Mouse (Mus musculus) forebrain, embryonic 13.5 days (tissue): ENCODE measurements around the gene Sub1. TPM values are rescaled to one million over a fixed set of nuclear protein-coding genes. Genes with fewer than 3 reads are reported as not detected.

ENCODE experiments used
- ATAC-seq: fragments of 200-750 bp; cut with Nextera tagmentation; 2 replicates; pipeline ENCODE4 v1.8.0; 2017
- H3K27ac ChIP-seq: fragments of 300-500 bp; sonication (generic); 2 replicates; pipeline ENCODE4 v1.5.1; 2015; ENCODE audit warnings: inconsistent platforms, mild to moderate bottlenecking, moderate library complexity
- H3K27me3 ChIP-seq: fragments of 300-500 bp; sonication (generic); 2 replicates; pipeline ENCODE4 v1.6.1; 2015; ENCODE audit warnings: mild to moderate bottlenecking, inconsistent platforms
- H3K36me3 ChIP-seq: fragments of 300-500 bp; sonication (generic); 2 replicates; pipeline ENCODE4 v1.6.1; 2015; ENCODE audit warnings: mild to moderate bottlenecking, inconsistent platforms; ENCODE audit not compliant: poor library complexity, severe bottlenecking
- H3K4me1 ChIP-seq: fragments of 300-500 bp; sonication (generic); 2 replicates; pipeline ENCODE4 v1.6.1; 2015; ENCODE audit warnings: inconsistent platforms
- H3K4me2 ChIP-seq: fragments of 300-500 bp; sonication (generic); 2 replicates; pipeline ENCODE4 v1.6.1; 2015; ENCODE audit warnings: inconsistent platforms, mild to moderate bottlenecking, moderate library complexity
- H3K4me3 ChIP-seq: fragments of 300-500 bp; sonication (generic); 2 replicates; pipeline ENCODE4 v1.5.1; 2015; ENCODE audit warnings: mild to moderate bottlenecking, inconsistent platforms
- H3K9ac ChIP-seq: fragments of 300-500 bp; sonication (generic); 2 replicates; pipeline ENCODE4 v1.6.1; 2015; ENCODE audit warnings: mild to moderate bottlenecking, inconsistent platforms
- H3K9me3 ChIP-seq: fragments of 300-500 bp; sonication (generic); replicated peaks from 2 replicates; pipeline ENCODE4 v1.6.1; 2016; ENCODE audit warnings: inconsistent platforms
- WGBS: fragments of 180-500 bp; shearing (Covaris S2); methylation state at CpG from one replicate; pipeline ENCODE4 v1.1.7; 2015; 5-methylcytosine and 5-hydroxymethylcytosine counted together
- polyA plus RNA-seq: library from polyadenylated mRNA; unstranded; fragments of >200 nt; fragmentation: Nextera tagmentation; extraction: Ambion mirVana; gene quantifications from 2 replicates; pipeline ENCODE4 v1.2.1, GENCODE M21; 2015

Sub1 gene
- polyA plus RNA-seq, 1 experiment from 2014 or later: 645 TPM

DNA sequence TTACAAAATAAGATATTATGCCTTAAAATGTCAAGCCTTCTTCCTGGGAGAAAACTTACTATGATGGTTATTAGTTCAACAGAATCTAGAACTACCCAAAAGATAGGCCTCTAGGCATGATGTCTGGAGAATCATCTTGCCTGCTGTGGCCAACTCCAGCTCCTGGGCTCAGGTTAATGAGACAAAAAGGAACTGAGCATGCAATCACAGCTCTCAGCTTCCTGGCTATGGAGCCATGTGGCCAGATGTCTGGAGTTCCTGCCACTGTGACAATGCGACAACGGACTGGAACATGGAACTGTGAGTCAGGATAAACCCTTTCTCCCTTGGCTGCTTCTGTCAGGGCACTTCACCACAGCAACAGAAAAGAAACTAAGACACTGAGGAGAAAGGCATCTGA lies 14.8 kb downstream of the Sub1 start:
- no peaks in the 10 kb centered on the region for H3K9me3 ChIP-seq
- H3K9ac ChIP-seq: no peak overlapping the region
- no peaks in the 10 kb centered on the region for H3K4me1 ChIP-seq
- no peak overlapping the region for H3K4me3 ChIP-seq
- WGBS: 90% methylated on average over 2 of the region's 2 CpGs
- no peak overlapping the region for H3K4me2 ChIP-seq
- H3K36me3 ChIP-seq: peaks cover 71% of the 10 kb centered on the region
- no peak for ATAC-seq
- H3K27ac ChIP-seq: no peak overlapping the region
- H3K27me3 ChIP-seq: no peaks in the 10 kb centered on the region

DNA sequence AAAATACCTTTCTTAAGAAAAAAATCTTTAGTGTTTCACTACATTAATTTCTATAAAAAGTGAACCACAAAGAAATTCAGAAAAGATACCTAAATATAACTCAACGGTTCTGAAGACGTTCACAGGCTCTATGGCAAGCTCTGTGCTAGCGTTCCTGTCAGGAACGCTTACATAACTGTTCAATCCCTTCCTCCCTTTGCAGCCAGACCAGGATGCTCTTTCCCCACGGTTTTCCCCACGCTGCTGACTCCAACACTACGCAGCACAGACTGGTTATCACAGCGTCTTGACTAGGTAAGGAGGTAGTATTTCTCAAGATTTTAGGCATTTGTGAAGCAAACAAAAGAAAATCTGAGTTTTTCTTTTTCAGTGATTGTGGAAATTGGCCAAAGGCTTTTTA lies 15.3 kb downstream of the Sub1 start:
- Histone ChIP-seq H3K27me3 (no peaks in the 10 kb centered on the region), H3K9me3 (no peaks in the 10 kb centered on the region), H3K27ac (no peak overlapping the region), H3K4me3 (no peak overlapping the region), H3K4me1 (no peaks in the 10 kb centered on the region), H3K36me3 (peaks cover 66% of the 10 kb centered on the region), H3K9ac (no peak overlapping the region), H3K4me2 (no peak overlapping the region)
- no peak for ATAC-seq
- 93% methylated on average over 8 of the region's 8 CpGs for WGBS

DNA sequence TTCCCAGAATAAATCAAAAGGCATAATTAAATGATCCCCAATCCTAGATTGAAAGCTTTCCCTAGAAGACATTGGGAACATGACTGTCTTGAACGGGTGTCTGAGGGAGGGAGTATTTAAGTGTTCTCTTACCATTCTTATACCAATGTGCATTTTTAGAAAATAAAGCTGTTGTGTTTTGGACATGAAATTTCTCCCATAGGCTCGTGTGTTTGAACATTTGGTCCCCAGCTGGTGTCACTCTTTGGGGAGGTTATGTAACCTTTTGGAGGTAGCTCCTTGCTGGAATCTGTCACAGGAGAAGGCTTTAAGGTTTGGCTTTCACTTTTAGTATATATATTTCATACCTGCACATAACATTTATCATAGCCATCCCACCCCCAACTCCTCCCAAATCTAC lies 18.6 kb downstream of the Sub1 start:
- Histone ChIP-seq H3K27me3 (no peaks in the 10 kb centered on the region), H3K4me1 (no peaks in the 10 kb centered on the region), H3K9ac (no peak overlapping the region), H3K4me2 (no peak overlapping the region), H3K9me3 (no peaks in the 10 kb centered on the region), H3K27ac (no peak overlapping the region), H3K36me3 (peaks cover 39% of the 10 kb centered on the region), H3K4me3 (no peak overlapping the region)
- ATAC-seq: no peak
- 96% methylated on average over 2 of the region's 2 CpGs for WGBS

DNA sequence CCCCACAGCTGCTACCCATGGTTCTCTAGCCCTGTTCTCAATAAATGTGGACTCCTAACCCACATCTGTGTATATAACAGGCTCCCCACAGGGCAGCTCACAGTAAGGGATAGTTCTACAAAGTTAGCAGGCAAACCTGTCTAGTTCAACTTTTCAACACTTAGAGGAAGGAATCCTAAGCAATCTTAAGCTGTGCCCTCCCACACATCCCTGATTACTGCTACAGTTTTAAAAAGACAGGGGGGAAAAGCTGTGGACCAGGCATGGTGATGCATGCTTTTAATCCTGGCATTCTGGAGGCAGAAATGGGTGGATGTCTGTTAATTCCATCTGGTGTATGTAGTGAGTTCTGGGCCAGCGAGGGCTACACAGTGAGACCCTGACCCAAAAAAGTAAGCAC lies 19.7 kb downstream of the Sub1 start:
- Histone ChIP-seq H3K4me3 (no peak overlapping the region), H3K4me1 (no peaks in the 10 kb centered on the region), H3K27me3 (no peaks in the 10 kb centered on the region), H3K9me3 (no peaks in the 10 kb centered on the region), H3K4me2 (no peak overlapping the region), H3K9ac (no peak overlapping the region), H3K27ac (no peak overlapping the region), H3K36me3 (peaks cover 30% of the 10 kb centered on the region)
- WGBS: 91% methylated on average over 1 of the region's 1 CpGs
- no peak for ATAC-seq

DNA sequence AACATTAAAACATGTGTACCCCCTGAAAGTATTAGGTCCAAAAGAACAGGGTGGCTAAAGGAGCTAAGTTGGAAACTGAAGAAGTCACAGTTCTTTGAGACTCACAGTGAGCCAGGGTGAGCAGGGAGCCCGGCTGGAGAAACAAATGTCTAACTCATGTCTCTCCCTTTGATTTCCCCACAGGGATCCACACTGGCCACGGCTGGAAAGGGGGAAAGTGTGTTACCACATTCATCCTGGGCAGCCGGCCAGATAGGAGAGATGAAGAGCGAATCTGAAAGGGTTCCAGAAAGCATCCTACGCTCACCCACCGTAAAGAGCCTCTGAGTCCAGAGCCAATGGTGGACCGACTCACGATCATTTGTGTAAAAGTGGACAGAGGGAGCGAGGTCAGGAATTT lies 20.9 kb downstream of the Sub1 start:
- Histone ChIP-seq H3K4me1 (no peaks in the 10 kb centered on the region), H3K27ac (no peak overlapping the region), H3K36me3 (peaks cover 24% of the 10 kb centered on the region), H3K4me2 (no peak overlapping the region), H3K9me3 (no peaks in the 10 kb centered on the region), H3K4me3 (no peak overlapping the region), H3K9ac (no peak overlapping the region), H3K27me3 (no peaks in the 10 kb centered on the region)
- ATAC-seq: no peak
- 86% methylated on average over 9 of the region's 9 CpGs for WGBS

DNA sequence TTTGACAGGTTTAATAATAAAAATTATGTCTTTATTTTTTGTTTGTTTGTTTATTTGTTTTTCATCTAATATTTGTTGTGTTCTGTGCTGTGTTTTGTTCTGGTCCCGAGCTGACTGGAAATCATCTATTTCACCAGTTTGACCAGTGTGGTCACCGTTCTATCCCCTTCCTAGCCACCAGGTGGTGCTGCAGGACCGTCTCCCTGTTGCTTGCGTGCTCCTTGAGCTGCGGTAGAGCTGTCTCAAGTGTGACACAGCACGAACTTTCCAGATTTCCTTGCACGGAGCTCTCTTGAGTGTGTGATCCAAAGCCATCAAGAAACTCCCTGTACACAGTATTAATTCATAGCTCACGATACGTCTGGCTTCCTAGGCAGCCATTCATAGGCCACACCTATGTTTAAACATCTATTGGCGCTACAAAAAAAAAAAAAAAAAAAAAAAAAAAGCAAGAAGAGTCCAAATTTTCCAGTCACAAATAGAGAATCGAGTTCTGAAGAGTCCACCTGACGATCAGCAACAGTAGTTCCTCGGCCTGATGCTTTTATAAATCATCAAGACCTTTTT lies 24.8 kb downstream of the Sub1 start:
- Histone ChIP-seq H3K4me2 (no peak overlapping the region), H3K4me3 (no peak overlapping the region), H3K27me3 (no peaks in the 10 kb centered on the region), H3K4me1 (no peaks in the 10 kb centered on the region), H3K36me3 (no peaks in the 10 kb centered on the region), H3K27ac (no peak overlapping the region), H3K9me3 (no peaks in the 10 kb centered on the region), H3K9ac (no peak overlapping the region)
- peak; percentile 80 for ATAC-seq
- 22% methylated on average over 13 of the region's 13 CpGs for WGBS

DNA sequence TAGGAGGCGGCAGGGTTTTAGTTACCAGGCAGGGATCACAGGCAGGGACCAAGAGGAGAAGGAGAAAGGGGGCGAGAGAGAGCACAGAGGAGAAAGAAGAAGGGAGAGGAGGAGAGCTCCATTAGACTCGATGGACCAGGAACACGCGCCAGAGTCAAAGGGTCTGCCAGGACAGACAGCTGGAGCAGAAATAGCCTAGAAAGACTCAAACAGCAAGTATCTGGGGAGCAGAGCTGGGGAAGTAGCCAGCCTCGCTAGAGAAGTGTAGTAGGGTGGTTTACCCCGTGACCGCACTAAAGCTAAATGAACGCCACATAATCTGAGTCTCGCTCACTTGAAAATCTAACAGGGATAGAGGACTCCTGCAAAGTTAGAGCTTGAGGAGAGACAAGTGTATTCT lies 26.2 kb downstream of the Sub1 start:
- no peak for ATAC-seq
- Histone ChIP-seq H3K4me3 (no peak overlapping the region), H3K27me3 (no peaks in the 10 kb centered on the region), H3K4me1 (no peaks in the 10 kb centered on the region), H3K9me3 (no peaks in the 10 kb centered on the region), H3K9ac (no peak overlapping the region), H3K27ac (no peak overlapping the region), H3K36me3 (no peaks in the 10 kb centered on the region), H3K4me2 (no peak overlapping the region)
- 75% methylated on average over 10 of the region's 10 CpGs for WGBS

DNA sequence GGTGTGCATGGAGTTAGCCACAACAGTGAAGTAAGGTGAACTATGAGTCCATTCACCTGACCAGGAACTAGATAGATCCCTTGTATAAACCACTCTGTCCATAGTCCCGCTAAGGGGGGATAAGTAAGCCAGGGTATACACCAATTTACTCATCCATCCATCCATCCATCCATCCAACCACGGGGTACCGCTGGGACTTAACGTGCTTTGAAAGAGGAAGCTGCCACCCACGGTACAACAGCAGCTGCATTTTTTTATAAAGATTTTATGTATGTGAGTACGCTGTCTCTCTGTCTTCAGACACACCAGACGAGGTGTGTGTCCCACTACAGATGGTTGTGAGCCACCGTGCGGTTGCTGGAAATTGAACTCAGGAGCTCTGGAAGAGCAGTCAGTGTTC lies 27.9 kb downstream of the Sub1 start:
- H3K27me3 ChIP-seq: no peaks in the 10 kb centered on the region
- H3K27ac ChIP-seq: no peak overlapping the region
- no peak overlapping the region for H3K4me2 ChIP-seq
- no peaks in the 10 kb centered on the region for H3K36me3 ChIP-seq
- no peak for ATAC-seq
- no peak overlapping the region for H3K4me3 ChIP-seq
- no peak overlapping the region for H3K9ac ChIP-seq
- WGBS: 92% methylated on average over 9 of the region's 9 CpGs
- no peaks in the 10 kb centered on the region for H3K4me1 ChIP-seq
- H3K9me3 ChIP-seq: no peaks in the 10 kb centered on the region

DNA sequence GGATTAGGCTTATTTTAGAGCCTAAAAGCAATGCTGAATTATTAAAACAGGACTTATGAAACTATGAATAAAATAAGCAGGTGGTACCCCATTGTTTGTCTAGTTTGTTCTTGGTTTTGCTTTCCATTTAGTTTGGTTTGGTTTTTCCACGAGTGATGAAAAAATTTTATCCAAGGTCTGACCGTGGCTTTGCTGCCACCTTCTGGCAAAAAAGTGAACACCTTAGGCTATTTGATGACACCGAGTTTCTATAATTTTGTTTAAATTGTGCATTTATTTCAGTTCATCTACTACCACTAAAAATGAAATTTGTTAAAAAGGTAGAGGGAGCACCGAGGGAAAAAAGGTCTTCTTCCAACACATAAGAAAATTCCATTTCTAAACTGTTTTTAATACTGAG lies 30.4 kb downstream of the Sub1 start:
- ATAC-seq: no peak
- Histone ChIP-seq H3K36me3 (no peaks in the 10 kb centered on the region), H3K4me1 (no peaks in the 10 kb centered on the region), H3K27me3 (no peaks in the 10 kb centered on the region), H3K4me3 (no peak overlapping the region), H3K9ac (no peak overlapping the region), H3K9me3 (no peaks in the 10 kb centered on the region), H3K27ac (no peak overlapping the region), H3K4me2 (no peak overlapping the region)
- WGBS: 10% methylated on average over 4 of the region's 4 CpGs

DNA sequence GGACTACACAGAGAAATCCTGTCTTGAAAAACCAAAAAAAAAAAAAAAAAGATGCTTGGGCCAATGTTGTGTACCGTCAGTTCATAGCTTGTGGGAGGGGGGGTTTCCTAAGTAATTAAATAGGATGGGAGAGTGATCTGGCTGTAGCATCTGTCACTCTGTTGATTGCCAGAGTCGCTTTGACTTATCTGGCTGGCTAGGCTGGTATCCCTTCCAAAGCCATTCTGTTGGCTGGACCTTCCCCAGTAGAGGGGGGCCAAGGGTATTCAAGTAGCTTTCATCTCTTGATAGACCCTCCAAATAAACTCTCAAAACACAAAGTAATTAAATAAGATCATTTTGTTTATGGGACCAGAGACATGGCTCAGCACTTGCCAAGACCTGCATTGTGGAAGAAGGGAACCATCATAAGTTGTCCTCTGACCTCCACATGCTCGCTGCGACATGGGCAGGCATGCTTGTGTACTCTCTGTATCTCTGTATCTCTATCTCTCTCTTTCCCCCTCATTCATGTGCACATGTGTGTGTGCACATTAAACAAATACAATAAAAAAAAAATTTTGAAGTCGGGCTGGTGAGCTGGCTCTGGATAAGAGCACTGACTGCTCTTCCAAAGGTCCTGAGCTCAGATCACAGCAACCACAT lies 31.5 kb downstream of the Sub1 start:
- H3K27ac ChIP-seq: no peak overlapping the region
- H3K9me3 ChIP-seq: no peaks in the 10 kb centered on the region
- H3K27me3 ChIP-seq: no peaks in the 10 kb centered on the region
- no peak overlapping the region for H3K4me2 ChIP-seq
- ATAC-seq: no peak
- no peaks in the 10 kb centered on the region for H3K36me3 ChIP-seq
- WGBS: 92% methylated on average over 5 of the region's 5 CpGs
- H3K9ac ChIP-seq: no peak overlapping the region
- no peaks in the 10 kb centered on the region for H3K4me1 ChIP-seq
- H3K4me3 ChIP-seq: no peak overlapping the region

DNA sequence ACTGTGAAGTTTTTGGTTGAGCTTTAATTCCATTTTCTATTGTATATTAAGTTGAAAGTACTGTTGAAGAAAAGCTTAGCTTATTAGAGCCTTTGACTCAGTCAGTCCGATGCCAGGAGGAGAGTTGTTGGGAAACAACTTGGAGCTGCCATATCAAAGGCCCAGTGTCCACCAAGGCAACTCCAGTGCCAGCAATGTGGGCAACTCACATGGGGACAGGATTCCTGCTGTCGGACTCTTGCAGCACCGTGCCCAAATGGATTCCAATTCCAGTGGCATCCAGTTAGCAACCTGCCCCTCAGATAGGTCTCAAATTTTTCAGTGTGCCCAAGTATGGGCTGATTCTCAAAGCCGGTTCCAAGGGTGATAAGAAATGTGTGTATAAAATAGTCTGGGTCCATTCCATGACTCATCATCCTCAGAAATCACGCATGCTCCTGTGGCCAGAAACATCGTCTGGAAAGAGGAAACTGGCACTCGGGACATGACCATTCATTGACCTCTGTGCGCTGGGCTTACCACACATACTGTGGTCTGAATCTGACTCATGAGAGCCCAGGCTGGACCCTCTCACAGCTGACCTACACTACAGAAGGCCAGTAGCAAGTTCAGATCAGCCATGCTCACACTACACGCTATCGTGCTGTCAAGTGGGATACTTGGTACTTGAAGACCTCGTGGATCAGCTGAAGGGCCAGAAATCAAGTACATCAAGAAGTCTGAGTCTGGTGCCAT lies 32.8 kb downstream of the Sub1 start:
- ATAC-seq: no peak
- no peak overlapping the region for H3K27ac ChIP-seq
- H3K36me3 ChIP-seq: no peaks in the 10 kb centered on the region
- no peaks in the 10 kb centered on the region for H3K27me3 ChIP-seq
- H3K4me3 ChIP-seq: no peak overlapping the region
- no peak overlapping the region for H3K9ac ChIP-seq
- no peak overlapping the region for H3K4me2 ChIP-seq
- H3K4me1 ChIP-seq: no peaks in the 10 kb centered on the region
- H3K9me3 ChIP-seq: no peaks in the 10 kb centered on the region
- WGBS: 94% methylated on average over 11 of the region's 11 CpGs

DNA sequence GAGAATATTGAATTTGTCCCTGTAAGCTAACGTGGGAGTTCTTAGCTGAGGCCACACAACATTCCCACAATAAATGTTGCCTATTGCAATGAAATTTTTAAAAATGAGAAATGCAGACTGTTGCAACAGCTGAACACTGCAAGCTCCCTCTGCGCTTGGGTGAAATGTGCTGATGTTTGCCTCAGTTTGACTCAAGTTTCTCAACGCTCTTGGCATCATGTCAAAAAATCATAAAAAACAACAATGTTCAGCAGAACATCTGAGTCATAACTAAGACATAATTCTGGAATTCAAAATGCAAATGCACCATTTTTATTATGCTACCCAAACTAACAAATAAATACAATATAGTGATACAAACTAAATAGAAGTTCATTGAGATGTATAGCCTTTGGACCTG lies 37.1 kb downstream of the Sub1 start:
- Histone ChIP-seq H3K4me3 (no peak overlapping the region), H3K36me3 (no peaks in the 10 kb centered on the region), H3K27me3 (no peaks in the 10 kb centered on the region), H3K4me2 (no peak overlapping the region), H3K4me1 (no peaks in the 10 kb centered on the region), H3K9me3 (no peaks in the 10 kb centered on the region), H3K27ac (no peak overlapping the region), H3K9ac (no peak overlapping the region)
- ATAC-seq: no peak
- 91% methylated on average over 3 of the region's 3 CpGs for WGBS

DNA sequence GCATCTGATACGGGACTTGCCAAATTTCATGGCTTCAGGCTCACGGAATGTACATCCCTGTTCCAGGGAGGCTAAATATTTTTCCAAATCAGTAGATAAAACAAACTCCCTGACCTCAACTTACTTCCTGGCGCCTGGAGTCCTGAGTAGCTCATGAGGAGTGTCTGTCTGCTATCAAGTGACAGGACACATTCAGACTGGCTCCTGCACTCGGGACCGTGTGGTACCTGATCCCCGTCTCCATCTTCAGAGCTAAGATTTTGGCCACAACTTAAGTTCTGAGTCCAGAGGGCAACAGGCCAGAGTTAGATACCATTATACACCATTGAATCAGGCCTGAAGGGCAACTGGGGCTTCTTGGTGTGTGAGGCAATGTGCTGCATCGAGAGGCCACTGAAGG lies 40.7 kb downstream of the Sub1 start:
- Histone ChIP-seq H3K9me3 (no peaks in the 10 kb centered on the region), H3K36me3 (no peaks in the 10 kb centered on the region), H3K9ac (no peak overlapping the region), H3K27ac (no peak overlapping the region), H3K27me3 (no peaks in the 10 kb centered on the region), H3K4me2 (no peak overlapping the region), H3K4me3 (no peak overlapping the region), H3K4me1 (no peaks in the 10 kb centered on the region)
- ATAC-seq: no peak
- WGBS: 83% methylated on average over 7 of the region's 7 CpGs
